Mouse (Mus musculus) central nervous system, embryonic 18 days (tissue): ENCODE results near the gene Csf3r. TPM values are rescaled to one million over a fixed set of nuclear protein-coding genes. Genes with fewer than 3 reads are reported as not detected.

Experiments used
- polyA plus RNA-seq: library from polyadenylated mRNA; depleted of rRNA; stranded (reverse); fragments of >200 nt; gene quantifications from 2 replicates; pipeline ENCODE4 v1.2.3, GENCODE M21; 2012; rRNA removed

The Csf3r gene
- polyA plus RNA-seq = 0.97 and 1.1 TPM in 2 replicates

DNA sequence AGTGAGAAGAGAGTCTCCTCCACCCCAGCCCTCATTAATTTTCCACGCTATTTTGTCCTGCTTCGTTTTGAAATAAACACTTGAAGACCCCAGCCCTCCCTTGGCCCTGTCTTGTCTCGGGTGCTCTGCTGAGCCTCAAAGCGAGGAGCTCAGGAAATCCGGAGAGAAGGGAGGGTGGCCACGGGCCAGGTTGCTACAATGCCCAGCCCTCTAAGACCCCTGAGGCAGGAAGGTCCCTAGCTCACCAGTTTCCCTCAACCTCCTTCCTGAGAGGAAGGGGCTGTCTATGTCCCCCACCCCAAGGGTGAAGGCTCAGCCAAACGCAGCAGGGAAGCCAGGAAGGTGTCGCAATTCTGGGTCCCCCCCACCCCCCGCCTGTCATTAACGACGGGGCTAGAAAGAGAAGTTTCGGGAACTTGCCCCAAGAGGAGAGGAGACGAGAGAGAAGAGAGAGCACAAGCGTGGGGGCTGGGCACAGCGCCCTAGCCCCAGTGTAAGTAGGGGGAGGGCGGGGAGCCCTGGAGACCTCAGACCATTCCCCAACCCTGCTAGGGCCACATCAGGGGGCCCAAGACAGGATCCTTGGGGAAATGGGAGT is at the start of gene Csf3r:
TSS of gene Csf3r (plus strand) at position 248 of the 598 bp plus-strand sequence.

DNA sequence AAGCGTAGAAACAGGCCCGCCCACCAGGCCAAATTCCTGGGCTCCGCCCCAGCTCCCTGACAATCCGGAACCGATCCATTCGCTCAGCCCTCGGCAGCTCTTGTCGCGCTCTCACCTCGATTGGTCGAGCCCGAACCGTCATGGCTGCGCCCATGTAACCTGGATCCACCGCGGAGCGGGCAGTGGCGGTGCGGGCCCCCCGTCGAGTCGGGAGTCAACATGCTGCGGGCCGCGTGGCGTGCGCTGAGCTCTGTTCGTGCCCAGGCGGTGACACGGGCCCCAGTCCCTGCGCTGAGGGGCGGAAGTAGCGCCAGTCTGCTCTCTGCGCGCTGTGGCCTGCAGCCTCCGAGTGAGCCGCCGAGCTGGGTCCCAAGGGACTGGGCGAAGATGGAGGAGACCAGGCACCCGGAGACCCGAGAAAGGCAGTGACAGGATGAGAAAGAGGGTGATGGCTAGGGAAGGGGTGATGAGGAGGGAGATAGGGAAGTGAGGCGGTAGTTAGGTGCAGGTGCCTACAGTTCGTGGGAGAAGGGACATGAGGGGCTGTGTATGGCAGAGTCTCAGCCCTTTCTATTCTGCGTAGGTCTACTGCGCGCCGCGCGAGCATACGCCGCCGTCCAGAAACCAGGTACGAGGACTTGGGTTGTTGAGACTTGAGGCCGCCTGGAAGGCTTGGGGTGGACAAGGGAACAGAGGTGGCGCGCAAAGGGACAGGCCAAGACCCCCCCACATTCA is 22.7 kb downstream of the Csf3r start, which contains the start of gene Mrps15:
TSS of gene Mrps15 (plus strand) at position 75 of the 735 bp plus-strand sequence.

DNA sequence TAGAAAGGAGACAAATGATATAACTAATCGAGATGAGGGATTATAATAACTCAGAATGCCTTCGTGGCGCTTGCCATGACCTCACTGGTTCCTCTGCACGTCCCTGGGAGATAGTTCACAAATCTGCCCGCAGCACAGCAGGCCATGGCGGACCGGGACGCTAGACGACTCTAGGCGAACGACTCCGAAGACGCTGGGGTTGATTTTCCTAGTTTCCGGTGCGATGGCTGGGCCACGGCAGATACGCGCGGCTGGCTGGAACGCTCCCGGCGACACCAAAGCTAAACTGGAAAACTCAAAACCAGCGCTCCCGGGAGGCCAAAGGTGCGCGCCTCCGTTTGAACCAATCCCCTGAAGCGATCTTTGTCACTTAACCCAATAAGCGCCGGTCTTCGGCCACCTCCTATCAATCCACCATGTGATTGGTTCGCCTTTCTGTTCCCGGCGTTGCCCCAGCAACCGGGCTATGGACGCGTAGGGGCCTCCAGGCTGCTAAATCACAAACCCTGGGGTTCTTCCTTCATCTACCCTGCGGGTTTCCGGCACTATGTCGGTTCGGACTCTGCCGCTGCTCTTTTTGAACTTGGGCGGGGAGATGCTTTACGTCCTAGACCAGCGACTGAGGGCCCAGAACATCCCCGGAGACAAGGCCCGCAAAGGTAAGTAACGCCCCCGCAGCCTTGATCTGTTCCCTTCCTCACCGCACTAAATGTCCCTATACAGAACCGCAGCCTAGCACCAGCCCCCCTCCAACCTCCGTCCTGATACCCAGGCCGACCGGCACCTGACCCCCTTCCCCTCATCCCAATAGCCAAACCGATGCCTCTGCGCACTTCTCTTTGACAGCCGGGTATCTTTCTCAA is 34.0 kb downstream of the Csf3r start, which contains the start of gene Oscp1:
TSS of gene Oscp1 (plus strand) at position 432 of the 863 bp plus-strand sequence.

Other genes starting within 250 kb of the Csf3r start
- gene Mrps15, start 22.4 kb downstream of the Csf3r start, polyA plus RNA-seq = 69.7 and 79.1 TPM in 2 replicates
- gene Oscp1, start 34.0 kb downstream of the Csf3r start, polyA plus RNA-seq = 8.4 and 12.5 TPM in 2 replicates
- gene Lsm10, start 72.1 kb downstream of the Csf3r start, polyA plus RNA-seq = 65.5 and 68.4 TPM in 2 replicates
- gene Stk40, start 79.4 kb downstream of the Csf3r start, polyA plus RNA-seq = 13.7 and 14.0 TPM in 2 replicates
- 13.5 and 15.8 TPM in 2 replicates for gene Eva1b, start 123.2 kb downstream of the Csf3r start, polyA plus RNA-seq
- gene Sh3d21, start 138.9 kb downstream of the Csf3r start, polyA plus RNA-seq = 1.1 TPM in 2 replicates
- 98.6 and 98.7 TPM in 2 replicates for gene Thrap3, start 178.2 kb downstream of the Csf3r start, polyA plus RNA-seq
- 150 and 154 TPM in 2 replicates for gene Map7d1, start 231.8 kb downstream of the Csf3r start, polyA plus RNA-seq
- gene Trappc3, start 237.8 kb downstream of the Csf3r start, polyA plus RNA-seq = 170 and 181 TPM in 2 replicates